In genomic region chr11:96399923-96400322, GRCm38 (mm10) we compare ENCODE assay signal across 12 mouse cellular contexts. TPM values are rescaled to one million over a fixed set of nuclear protein-coding genes. Genes with fewer than 3 reads are reported as not detected.
DNase-seq lines count a peak whose midpoint lies in the region; ATAC-seq and TF ChIP-seq lines count a peak whose summit lies in the region.
"Had no signal": no experiment of that assay in that cellular context is flagged by ENCODE, and none has a peak within 500 bp of the region (broad histone marks: within the 10 kb centered on the region; RNA-seq: fewer than 3 reads in every experiment).

No protein-coding gene starts in this region.

- no peak overlapping the region for H3K9ac ChIP-seq in limb, embryonic 11.5 days (ENCODE audit: low read length)
- H3K9ac ChIP-seq in intestine, embryonic 15.5 days: no peak overlapping the region
- H3K9ac ChIP-seq in stomach, postnatal 0 days (ENCODE audit: low read length): no peak overlapping the region
- H3K9ac ChIP-seq: hindbrain, embryonic 15.5 days had no signal

- peaks cover 43% of the 10 kb centered on the region for H3K27me3 ChIP-seq in limb, embryonic 11.5 days (ENCODE audit: control insufficient read depth, insufficient read depth, low read length)
- H3K27me3 ChIP-seq in limb, embryonic 10.5 days (ENCODE audit: low read depth, poor library complexity, severe bottlenecking): peaks cover 97% of the 10 kb centered on the region
- no peaks in the 10 kb centered on the region for H3K27me3 ChIP-seq in intestine, embryonic 15.5 days (replicated peaks)
- no peaks in the 10 kb centered on the region for H3K27me3 ChIP-seq in stomach, postnatal 0 days (ENCODE audit: control insufficient read depth, insufficient read depth, low read length)
- H3K27me3 ChIP-seq: hindbrain, embryonic 15.5 days had no signal

- peak; percentile 24 for DNase-seq in limb, embryonic 11.5 days (ENCODE audit: low spot score)
- DNase-seq in limb, embryonic 10.5 days (ENCODE audit: low spot score): no peak
- peak; percentile 40 for DNase-seq in stomach, postnatal 0 days (ENCODE audit: low spot score)
- DNase-seq in cerebellum, postnatal 10 days: no peak
- DNase-seq in cerebellum, postnatal 14 days: no peak
- DNase-seq in kidney, adult 11 months: no peak
- DNase-seq: left cerebral cortex, postnatal 4 days; right cerebral cortex, postnatal 4 days had no signal

- no peak for ATAC-seq in limb, embryonic 11.5 days (ENCODE audit: insufficient number of reproducible peaks, low FRiP score, low TSS enrichment, low read depth)
- ATAC-seq in granulocyte monocyte progenitor cell, adult 5-6 weeks (replicated peaks; ENCODE audit: poor library complexity, severe bottlenecking): peak; percentile 84
- ATAC-seq in intestine, embryonic 15.5 days: peak; percentile 26; the same call in 1 of the 2 replicates
- peak; percentile 49; the same call in 1 of the 2 replicates for ATAC-seq in stomach, postnatal 0 days (ENCODE audit: low FRiP score, low TSS enrichment)

- peak; percentile 25; the same call in 1 of the 2 replicates for TF ChIP-seq CTCF in stomach, postnatal 0 days (IDR thresholded peaks at IDR 0.05; ENCODE audit: low read depth)

- H3K36me3 ChIP-seq in limb, embryonic 11.5 days (ENCODE audit: control insufficient read depth, insufficient read depth, low read length): no peaks in the 10 kb centered on the region
- no peaks in the 10 kb centered on the region for H3K36me3 ChIP-seq in limb, embryonic 10.5 days
- H3K36me3 ChIP-seq in intestine, embryonic 15.5 days: no peaks in the 10 kb centered on the region
- no peaks in the 10 kb centered on the region for H3K36me3 ChIP-seq in stomach, postnatal 0 days (ENCODE audit: control insufficient read depth, insufficient read depth, low read length)
- H3K36me3 ChIP-seq: hindbrain, embryonic 15.5 days had no signal

- H3K4me1 ChIP-seq in limb, embryonic 11.5 days (ENCODE audit: control insufficient read depth, insufficient read depth, low read length): peaks cover 6% of the 10 kb centered on the region
- peaks cover 34% of the 10 kb centered on the region for H3K4me1 ChIP-seq in limb, embryonic 10.5 days
- H3K4me1 ChIP-seq in intestine, embryonic 15.5 days (replicated peaks): peaks cover 25% of the 10 kb centered on the region
- 0 out of 2 replicates have a peak, but pooled peaks cover 2% of the 10 kb centered on the region for H3K4me1 ChIP-seq in stomach, postnatal 0 days (replicated peaks; ENCODE audit: control insufficient read depth, insufficient read depth)

- no peak overlapping the region for H3K4me3 ChIP-seq in limb, embryonic 11.5 days (ENCODE audit: low read depth, low read length)
- no peak overlapping the region for H3K4me3 ChIP-seq in limb, embryonic 10.5 days
- no peak overlapping the region for H3K4me3 ChIP-seq in intestine, embryonic 15.5 days (replicated peaks)
- H3K4me3 ChIP-seq in stomach, postnatal 0 days (ENCODE audit: low read depth, low read length): no peak overlapping the region
- H3K4me3 ChIP-seq: hindbrain, embryonic 15.5 days had no signal

- 9% methylated on average over 8 of the region's 8 CpGs for WGBS in limb, embryonic 11.5 days
- WGBS in limb, embryonic 10.5 days: 7% methylated on average over 8 of the region's 8 CpGs
- 18% methylated on average over 8 of the region's 8 CpGs for WGBS in intestine, embryonic 15.5 days
- 31% methylated on average over 8 of the region's 8 CpGs for WGBS in stomach, postnatal 0 days

- H3K4me2 ChIP-seq in limb, embryonic 11.5 days (ENCODE audit: low read depth, severe bottlenecking): no peak overlapping the region
- H3K4me2 ChIP-seq in intestine, embryonic 15.5 days (replicated peaks): 0 out of 2 replicates have a peak overlapping the region, but pooled peaks have one; percentile 11
- no peak overlapping the region for H3K4me2 ChIP-seq in stomach, postnatal 0 days (replicated peaks; ENCODE audit: low read depth)
- H3K4me2 ChIP-seq: hindbrain, embryonic 15.5 days had no signal

- H3K27ac ChIP-seq in limb, embryonic 11.5 days (replicated peaks; ENCODE audit: low read depth, low read length): no peak overlapping the region
- H3K27ac ChIP-seq in limb, embryonic 10.5 days: no peak overlapping the region
- H3K27ac ChIP-seq in intestine, embryonic 15.5 days: no peak overlapping the region
- H3K27ac ChIP-seq in stomach, postnatal 0 days (replicated peaks): no peak overlapping the region
- H3K27ac ChIP-seq: hindbrain, embryonic 15.5 days had no signal

- TF ChIP-seq EP300 in stomach, postnatal 0 days (optimal IDR thresholded peaks at IDR 0.05): no peak

- no peaks in the 10 kb centered on the region for H3K9me3 ChIP-seq in limb, embryonic 11.5 days (ENCODE audit: control insufficient read depth, low read length)
- H3K9me3 ChIP-seq in limb, embryonic 10.5 days (replicated peaks): no peaks in the 10 kb centered on the region
- no peaks in the 10 kb centered on the region for H3K9me3 ChIP-seq in intestine, embryonic 15.5 days
- no peaks in the 10 kb centered on the region for H3K9me3 ChIP-seq in stomach, postnatal 0 days (ENCODE audit: control insufficient read depth, low read length)
- H3K9me3 ChIP-seq: hindbrain, embryonic 15.5 days had no signal

RNA-seq across cellular contexts. Expression of gene Hoxb1, which starts 34.4 kb away (rescaled TPM):
- polyA plus RNA-seq in limb, embryonic 11.5 days (2014; fragmentation: Nextera tagmentation; extraction: Ambion mirVana): 0.58 TPM in 1 of 2 replicates, not detected in the other
- polyA plus RNA-seq in limb, embryonic 10.5 days (2016; fragmentation: Nextera tagmentation; extraction: Ambion mirVana): 0.78 and 0.83 TPM in 2 replicates
- not detected in 2 replicates for total RNA-seq in granulocyte monocyte progenitor cell, adult 5-6 weeks (2014; fragmentation: Nextera tagmentation)
- total RNA-seq in granulocyte monocyte progenitor cell, adult 5-6 weeks (2017): not detected in 2 replicates
- 0.30 TPM in 1 of 2 replicates, not detected in the other for polyA plus RNA-seq in intestine, embryonic 15.5 days (2015; fragmentation: Nextera tagmentation; extraction: Ambion mirVana)
- polyA plus RNA-seq in stomach, postnatal 0 days (2015; fragmentation: Nextera tagmentation; extraction: Ambion mirVana): 0.06 TPM in 1 of 2 replicates, not detected in the other
- total RNA-seq: left cerebral cortex, postnatal 4 days; monocyte, adult 5-6 weeks had no signal

RNA-seq across cellular contexts. Expression of gene Hoxb2, which starts 49.6 kb away (rescaled TPM):
- polyA plus RNA-seq in limb, embryonic 11.5 days (2014; fragmentation: Nextera tagmentation; extraction: Ambion mirVana): 7.5 and 10.7 TPM in 2 replicates
- 11.3 and 13.5 TPM in 2 replicates for polyA plus RNA-seq in limb, embryonic 10.5 days (2016; fragmentation: Nextera tagmentation; extraction: Ambion mirVana)
- 1.7 TPM in 1 of 2 replicates, not detected in the other for total RNA-seq in granulocyte monocyte progenitor cell, adult 5-6 weeks (2014; fragmentation: Nextera tagmentation)
- 0.26 TPM in 1 of 2 replicates, not detected in the other for total RNA-seq in granulocyte monocyte progenitor cell, adult 5-6 weeks (2017)
- 17.7 and 19.8 TPM in 2 replicates for polyA plus RNA-seq in intestine, embryonic 15.5 days (2015; fragmentation: Nextera tagmentation; extraction: Ambion mirVana)
- polyA plus RNA-seq in stomach, postnatal 0 days (2015; fragmentation: Nextera tagmentation; extraction: Ambion mirVana): 12.2 and 13.4 TPM in 2 replicates
- total RNA-seq: left cerebral cortex, postnatal 4 days; monocyte, adult 5-6 weeks had no signal

Comparison
In these comparisons a context has a peak if more than half of its experiments do, and no peak if none do; other contexts are left out.
1. DNase-seq: peak in limb, embryonic 11.5 days (single experiment) and stomach, postnatal 0 days (single experiment); none in limb, embryonic 10.5 days (single experiment), cerebellum, postnatal 10 days (0 of 2), cerebellum, postnatal 14 days (0 of 2) and kidney, adult 11 months (single experiment).